Mouse (Mus musculus): ENCODE measurements around the gene Fbxl13. TPM values are rescaled to one million over a fixed set of nuclear protein-coding genes. Genes with fewer than 3 reads are reported as not detected.

The Fbxl13 gene
- total RNA-seq, 4 experiments from 2014 or later, result 0.19 to 0.52 (median 0.47) TPM; not detected in 1

GRCm38 (mm10) chr5:21578136-21578535 is 67.3 kb downstream of the Fbxl13 start:
- DNase-seq (ENCODE audit: low spot score in 2 of 2), result no peak

- DNase-seq (ENCODE audit: low spot score in 2 of 2), result no peak
Measured at GRCm38 (mm10) chr5:21575210-21575550, 70.3 kb downstream of the Fbxl13 start.

GRCm38 (mm10) chr5:21574386-21575209 is 70.8 kb downstream of the Fbxl13 start:
- DNase-seq (ENCODE audit: low spot score in 2 of 2), result no peak

- DNase-seq (ENCODE audit: low spot score in 2 of 2), result no peak
Measured at GRCm38 (mm10) chr5:21572764-21573416, 72.5 kb downstream of the Fbxl13 start.

DNA sequence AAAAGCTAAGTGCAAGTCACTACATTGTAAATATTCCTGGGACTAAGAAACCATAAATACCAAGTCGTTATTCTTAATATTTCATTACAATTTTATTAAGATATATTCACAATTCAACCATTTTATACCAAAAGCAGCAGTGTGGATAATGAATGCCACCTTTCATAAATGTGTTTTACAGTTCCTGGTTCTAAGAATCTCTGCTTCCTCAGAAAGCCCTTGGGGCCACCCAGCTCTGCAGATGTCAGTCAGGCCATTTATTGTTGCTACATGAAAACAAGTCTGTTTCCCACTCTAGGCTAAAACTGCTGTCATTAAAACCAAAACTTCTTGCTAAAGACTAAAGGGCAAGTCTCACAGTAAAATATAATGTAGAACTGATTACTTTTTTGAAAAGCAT is 77.7 kb downstream of the Fbxl13 start:
- DNase-seq (ENCODE audit: low spot score in 2 of 2), result no peak

GRCm38 (mm10) chr5:21565392-21566065 is 79.9 kb downstream of the Fbxl13 start:
- peak; percentile 29 to 42 for DNase-seq (ENCODE audit: low spot score in 2 of 2)

GRCm38 (mm10) chr5:21563936-21564335 is 81.5 kb downstream of the Fbxl13 start:
- DNase-seq (ENCODE audit: low spot score in 2 of 2), result no peak

DNA sequence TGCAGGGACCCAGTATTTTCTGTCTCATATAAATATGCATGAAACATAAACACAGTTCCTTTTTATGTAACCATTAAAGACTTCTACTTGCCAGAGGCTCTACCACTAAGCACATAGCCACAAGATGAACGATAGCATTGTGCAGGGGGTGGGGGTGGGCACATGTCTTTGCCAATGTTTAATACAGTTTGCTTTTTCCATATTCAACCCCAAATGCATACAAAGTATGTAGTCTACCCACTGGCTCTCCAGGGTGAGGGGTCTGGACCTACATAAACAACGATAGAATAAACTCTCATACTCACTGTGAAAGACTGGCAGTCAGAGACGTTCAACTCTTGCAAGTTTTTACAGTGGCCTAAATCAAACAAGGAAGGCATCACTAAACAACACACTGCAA is 88.9 kb downstream of the Fbxl13 start:
- no peak for DNase-seq (ENCODE audit: low spot score in 2 of 2)

DNA sequence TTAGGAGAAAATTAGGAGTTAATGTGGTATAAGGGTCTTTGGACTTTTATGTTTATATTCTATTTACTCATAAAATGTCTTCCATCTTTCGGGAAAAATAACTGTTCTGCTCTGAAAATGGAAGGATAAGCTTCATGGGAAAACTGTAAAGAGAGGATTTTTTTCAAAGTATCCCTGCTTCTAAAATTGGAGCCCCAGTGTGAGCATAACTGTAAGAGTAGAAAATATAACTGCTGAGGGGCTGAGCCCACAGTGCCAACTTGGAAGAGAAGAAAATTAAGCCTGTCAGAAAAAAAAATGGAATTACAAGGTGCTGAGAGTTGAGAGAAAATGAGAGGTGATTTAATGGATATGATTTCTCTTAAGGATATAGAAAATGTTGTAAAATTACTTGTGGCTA is 90.7 kb downstream of the Fbxl13 start:
- no peak for DNase-seq (ENCODE audit: low spot score in 2 of 2)

GRCm38 (mm10) chr5:21553685-21554084 is 91.7 kb downstream of the Fbxl13 start:
- DNase-seq (ENCODE audit: low spot score in 2 of 2), result no peak

DNA sequence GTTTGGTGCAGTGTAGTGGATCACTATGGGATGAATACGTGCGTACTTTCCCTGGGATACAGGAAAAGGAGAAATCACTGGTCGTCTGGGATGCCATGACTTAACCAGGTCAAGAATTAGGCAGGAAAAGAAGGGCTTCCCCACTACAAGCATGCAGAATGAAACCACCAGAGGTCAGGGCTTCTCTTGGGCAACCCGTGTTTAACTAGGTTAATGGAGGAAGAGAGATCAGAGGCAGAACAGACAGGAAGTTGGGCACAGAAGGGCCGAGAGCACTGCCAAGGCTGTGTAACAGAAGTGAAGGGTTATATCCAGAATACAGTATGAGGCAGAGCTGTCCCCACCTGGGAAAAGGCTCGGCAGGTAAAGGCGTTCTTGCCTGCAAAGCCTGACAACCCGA is 98.4 kb downstream of the Fbxl13 start:
- no peak for DNase-seq (ENCODE audit: low spot score in 2 of 2)

- no peak for DNase-seq (ENCODE audit: low spot score in 2 of 2)
Measured at GRCm38 (mm10) chr5:21545786-21546185, 99.6 kb downstream of the Fbxl13 start.

DNA sequence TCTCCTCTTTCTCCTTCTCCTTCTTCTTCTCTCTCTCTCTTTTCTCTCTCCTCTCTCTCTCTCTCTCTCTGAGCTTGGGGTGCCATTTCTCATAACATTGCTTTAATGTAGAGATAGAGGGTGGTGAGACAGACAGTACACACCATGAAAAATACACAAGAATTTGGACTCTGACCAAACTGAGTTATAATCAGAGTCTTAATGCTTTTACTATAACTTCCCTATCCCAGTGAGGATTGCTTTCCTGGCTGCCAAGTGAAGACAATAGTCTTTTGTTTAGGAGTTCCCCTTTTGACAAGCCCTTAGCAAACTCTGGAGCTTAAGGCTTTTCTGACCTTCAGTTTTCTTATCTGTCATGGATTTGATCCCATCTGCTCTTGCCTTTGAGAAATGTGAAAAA is 100.2 kb downstream of the Fbxl13 start:
- no peak for DNase-seq (ENCODE audit: low spot score in 2 of 2)

GRCm38 (mm10) chr5:21544821-21545220 is 100.6 kb downstream of the Fbxl13 start:
- no peak for DNase-seq (ENCODE audit: low spot score in 2 of 2)

DNA sequence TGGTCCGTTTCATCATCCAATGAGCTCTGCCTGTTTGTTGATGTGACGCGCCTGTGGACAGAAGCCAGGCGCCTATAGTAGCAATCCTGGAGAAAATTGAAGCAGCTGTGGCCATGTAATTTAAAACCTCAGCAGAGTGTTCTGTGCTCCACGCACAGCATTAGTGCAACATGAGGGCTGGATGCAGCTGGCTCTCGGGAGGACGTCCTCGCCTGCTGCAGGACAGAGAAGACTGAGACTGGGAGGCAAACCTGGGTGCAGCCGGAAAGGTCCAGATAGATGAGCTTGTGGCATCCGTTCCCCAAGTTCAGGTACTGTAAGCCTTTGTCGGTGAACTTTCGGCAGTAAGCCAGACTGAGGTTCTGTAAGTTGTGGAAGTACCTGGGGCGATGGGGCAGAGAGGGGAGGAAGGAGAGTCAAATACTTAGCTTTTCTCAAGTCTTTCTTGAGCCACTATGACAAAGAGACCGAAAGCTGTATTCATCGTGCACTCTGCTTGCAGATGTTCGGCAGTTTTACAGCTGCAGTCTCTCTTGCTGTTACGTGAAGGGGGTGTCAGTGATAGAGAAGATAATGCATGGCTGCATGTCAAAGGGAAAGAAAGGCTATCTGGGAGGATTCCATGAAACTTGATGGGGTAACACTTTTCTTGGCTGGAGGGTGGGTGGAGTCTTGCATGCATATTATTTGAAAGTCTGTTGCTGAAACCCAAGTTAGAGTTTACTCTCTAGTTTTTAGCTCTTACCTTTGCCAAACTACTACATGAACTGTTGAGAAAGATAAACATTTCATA is 101.8 kb downstream of the Fbxl13 start, which contains the start of gene Lrrc17:
TSS of gene Lrrc17 (plus strand) at position 151 of the 793 bp plus-strand sequence.
- no peak for DNase-seq (ENCODE audit: low spot score in 2 of 2)

- no peak for DNase-seq (ENCODE audit: low spot score in 2 of 2)
Measured at GRCm38 (mm10) chr5:21542226-21542625, 103.2 kb downstream of the Fbxl13 start.

GRCm38 (mm10) chr5:21532921-21533320 is 112.5 kb downstream of the Fbxl13 start:
- no peak for DNase-seq (ENCODE audit: low spot score in 2 of 2)

DNA sequence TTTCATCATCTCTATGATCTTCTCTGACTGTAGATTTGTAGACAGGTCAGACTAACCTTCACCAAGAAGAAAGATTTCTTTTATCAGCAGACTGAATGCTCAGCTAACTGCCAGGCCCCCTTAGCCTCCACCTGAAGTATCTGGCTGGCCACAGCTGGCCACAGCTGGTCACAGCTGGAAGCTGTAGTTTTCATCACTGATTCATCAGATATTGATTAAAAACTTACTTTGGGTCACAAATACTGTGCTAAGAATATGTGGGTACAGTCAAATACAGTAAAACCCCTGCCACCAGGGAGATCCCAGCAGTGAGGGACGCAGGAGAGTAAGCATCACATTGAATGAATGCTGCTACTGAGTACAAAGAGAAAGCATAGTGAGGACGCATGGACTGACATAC is 113.3 kb downstream of the Fbxl13 start:
- no peak for DNase-seq (ENCODE audit: low spot score in 2 of 2)

- DNase-seq (ENCODE audit: low spot score in 2 of 2), result no peak
Measured at GRCm38 (mm10) chr5:21529110-21529720, 116.2 kb downstream of the Fbxl13 start.

GRCm38 (mm10) chr5:21528068-21528842 is 117.2 kb downstream of the Fbxl13 start:
- DNase-seq (ENCODE audit: low spot score in 2 of 2), result no peak
